Mouse (Mus musculus): ENCODE results near the gene Fbxw10. TPM values are rescaled to one million over a fixed set of nuclear protein-coding genes. Genes with fewer than 3 reads are reported as not detected.

Gene Fbxw10
- polyA plus RNA-seq (2016; fragmentation: Nextera tagmentation; extraction: Ambion mirVana), result 0.36 and 0.41 TPM in 2 replicates

- Histone ChIP-seq H3K36me3 (no peaks in the 10 kb centered on the region), H3K9me3 (no peaks in the 10 kb centered on the region), H3K27ac (peak within 1 kb of the TSS; percentile 81), H3K4me3 (peak within 1 kb of the TSS; percentile 40), H3K27me3 (ENCODE audit: insufficient read depth, poor library complexity, severe bottlenecking) (peaks cover 5% of the 10 kb centered on the region; the same call in 1 of the 2 replicates), H3K4me1 (replicated peaks) (peaks cover 22% of the 10 kb centered on the region)
- WGBS, result 28% methylated on average over 12 of the region's 12 CpGs
- peak; percentile 18 for DNase-seq (ENCODE audit: low spot score)
Measured at GRCm38 (mm10) chr11:62846961-62847654, at the start of gene Fbxw10. Gene Fbxw10 (plus strand): TSS chr11:62847069.

- no peaks in the 10 kb centered on the region for H3K4me1 ChIP-seq (replicated peaks)
- no peaks in the 10 kb centered on the region for H3K27me3 ChIP-seq (ENCODE audit: insufficient read depth, poor library complexity, severe bottlenecking)
- no peak overlapping the region for H3K4me3 ChIP-seq
- no peak for DNase-seq (ENCODE audit: low spot score)
- peaks cover 6% of the 10 kb centered on the region for H3K9me3 ChIP-seq
- WGBS, result 52% methylated on average over 13 of the region's 13 CpGs
- no peaks in the 10 kb centered on the region for H3K36me3 ChIP-seq
- H3K27ac ChIP-seq, result no peak overlapping the region
Measured at GRCm38 (mm10) chr11:62804119-62804518, 42.8 kb upstream of the Fbxw10 start.

- H3K27me3 ChIP-seq (ENCODE audit: insufficient read depth, poor library complexity, severe bottlenecking), result no peaks in the 10 kb centered on the region
- 87% methylated on average over 2 of the region's 2 CpGs for WGBS
Measured at GRCm38 (mm10) chr11:62807965-62808364, 38.9 kb upstream of the Fbxw10 start.

GRCm38 (mm10) chr11:62809201-62809600 is 37.7 kb upstream of the Fbxw10 start:
- H3K9me3 ChIP-seq, result peaks cover 5% of the 10 kb centered on the region
- H3K4me1 ChIP-seq (replicated peaks), result no peaks in the 10 kb centered on the region
- DNase-seq (ENCODE audit: low spot score), result no peak
- no peaks in the 10 kb centered on the region for H3K36me3 ChIP-seq
- H3K27me3 ChIP-seq (ENCODE audit: insufficient read depth, poor library complexity, severe bottlenecking), result 0 out of 2 replicates have a peak, but pooled peaks cover 4% of the 10 kb centered on the region
- WGBS, result 74% methylated on average over 4 of the region's 4 CpGs
- H3K4me3 ChIP-seq, result no peak overlapping the region
- H3K27ac ChIP-seq, result no peak overlapping the region

More at GRCm38 (mm10) chr11:62807965-62808364, 38.9 kb upstream of the Fbxw10 start:
- Histone ChIP-seq H3K9me3 (peaks cover 5% of the 10 kb centered on the region), H3K27ac (no peak overlapping the region), H3K4me1 (replicated peaks) (no peaks in the 10 kb centered on the region), H3K36me3 (no peaks in the 10 kb centered on the region), H3K4me3 (no peak overlapping the region)
- no peak for DNase-seq (ENCODE audit: low spot score)

- H3K9me3 ChIP-seq, result no peaks in the 10 kb centered on the region
- no peaks in the 10 kb centered on the region for H3K4me1 ChIP-seq (replicated peaks)
- no peaks in the 10 kb centered on the region for H3K36me3 ChIP-seq
- no peak overlapping the region for H3K4me3 ChIP-seq
- 89% methylated on average over 6 of the region's 6 CpGs for WGBS
- DNase-seq (ENCODE audit: low spot score), result no peak
- no peak overlapping the region for H3K27ac ChIP-seq
- H3K27me3 ChIP-seq (ENCODE audit: insufficient read depth, poor library complexity, severe bottlenecking), result 0 out of 2 replicates have a peak, but pooled peaks cover 4% of the 10 kb centered on the region
Measured at GRCm38 (mm10) chr11:62812268-62812667, 34.6 kb upstream of the Fbxw10 start.

GRCm38 (mm10) chr11:62813497-62813896 is 33.4 kb upstream of the Fbxw10 start:
- Histone ChIP-seq H3K36me3 (no peaks in the 10 kb centered on the region), H3K4me1 (replicated peaks) (no peaks in the 10 kb centered on the region), H3K27me3 (ENCODE audit: insufficient read depth, poor library complexity, severe bottlenecking) (0 out of 2 replicates have a peak, but pooled peaks cover 4% of the 10 kb centered on the region), H3K4me3 (no peak overlapping the region), H3K27ac (no peak overlapping the region), H3K9me3 (no peaks in the 10 kb centered on the region)
- WGBS, result 70% methylated on average over 1 of the region's 1 CpGs
- DNase-seq (ENCODE audit: low spot score), result no peak

GRCm38 (mm10) chr11:62813970-62814624 is 32.8 kb upstream of the Fbxw10 start:
- DNase-seq (ENCODE audit: low spot score), result no peak
- H3K4me1 ChIP-seq (replicated peaks), result no peaks in the 10 kb centered on the region
- H3K4me3 ChIP-seq, result no peak overlapping the region
- no peaks in the 10 kb centered on the region for H3K36me3 ChIP-seq
- 0 out of 2 replicates have a peak, but pooled peaks cover 4% of the 10 kb centered on the region for H3K27me3 ChIP-seq (ENCODE audit: insufficient read depth, poor library complexity, severe bottlenecking)
- 67% methylated on average over 6 of the region's 6 CpGs for WGBS
- no peaks in the 10 kb centered on the region for H3K9me3 ChIP-seq
- no peak overlapping the region for H3K27ac ChIP-seq

- Histone ChIP-seq H3K27ac (no peak overlapping the region), H3K4me3 (no peak overlapping the region), H3K4me1 (replicated peaks) (peaks cover 3% of the 10 kb centered on the region; the same call in 1 of the 2 replicates), H3K27me3 (ENCODE audit: insufficient read depth, poor library complexity, severe bottlenecking) (0 out of 2 replicates have a peak, but pooled peaks cover 4% of the 10 kb centered on the region), H3K36me3 (no peaks in the 10 kb centered on the region), H3K9me3 (no peaks in the 10 kb centered on the region)
- no peak for DNase-seq (ENCODE audit: low spot score)
- WGBS, result 70% methylated on average over 4 of the region's 4 CpGs
Measured at GRCm38 (mm10) chr11:62814625-62815024, 32.2 kb upstream of the Fbxw10 start.

- Histone ChIP-seq H3K36me3 (no peaks in the 10 kb centered on the region), H3K9me3 (no peaks in the 10 kb centered on the region), H3K27ac (no peak overlapping the region), H3K27me3 (ENCODE audit: insufficient read depth, poor library complexity, severe bottlenecking) (0 out of 2 replicates have a peak, but pooled peaks cover 4% of the 10 kb centered on the region), H3K4me3 (no peak overlapping the region), H3K4me1 (replicated peaks) (peaks cover 11% of the 10 kb centered on the region)
- WGBS, result 76% methylated on average over 1 of the region's 1 CpGs
- DNase-seq (ENCODE audit: low spot score), result no peak
Measured at GRCm38 (mm10) chr11:62815438-62815837, 31.4 kb upstream of the Fbxw10 start.

GRCm38 (mm10) chr11:62816591-62816990 is 30.3 kb upstream of the Fbxw10 start:
- peaks cover 20% of the 10 kb centered on the region for H3K4me1 ChIP-seq (replicated peaks)
- DNase-seq (ENCODE audit: low spot score), result no peak
- H3K36me3 ChIP-seq, result no peaks in the 10 kb centered on the region
- H3K4me3 ChIP-seq, result no peak overlapping the region
- 0 out of 2 replicates have a peak, but pooled peaks cover 8% of the 10 kb centered on the region for H3K27me3 ChIP-seq (ENCODE audit: insufficient read depth, poor library complexity, severe bottlenecking)
- no peaks in the 10 kb centered on the region for H3K9me3 ChIP-seq
- no peak overlapping the region for H3K27ac ChIP-seq
- WGBS, result 85% methylated on average over 6 of the region's 6 CpGs

- Histone ChIP-seq H3K4me1 (replicated peaks) (peaks cover 24% of the 10 kb centered on the region), H3K27me3 (ENCODE audit: insufficient read depth, poor library complexity, severe bottlenecking) (0 out of 2 replicates have a peak, but pooled peaks cover 5% of the 10 kb centered on the region), H3K27ac (peak overlapping the region; percentile 84), H3K36me3 (no peaks in the 10 kb centered on the region), H3K4me3 (no peak overlapping the region), H3K9me3 (no peaks in the 10 kb centered on the region)
- DNase-seq (ENCODE audit: low spot score), result no peak
- 90% methylated on average over 8 of the region's 8 CpGs for WGBS
Measured at GRCm38 (mm10) chr11:62819059-62819686, 27.7 kb upstream of the Fbxw10 start.

- Histone ChIP-seq H3K9me3 (no peaks in the 10 kb centered on the region), H3K36me3 (no peaks in the 10 kb centered on the region), H3K4me1 (replicated peaks) (peaks cover 24% of the 10 kb centered on the region), H3K4me3 (peak within 1 kb of the TSS; percentile 50), H3K27me3 (ENCODE audit: insufficient read depth, poor library complexity, severe bottlenecking) (0 out of 2 replicates have a peak, but pooled peaks cover 4% of the 10 kb centered on the region), H3K27ac (peak within 1 kb of the TSS; percentile 84)
- peak; percentile 59 for DNase-seq (ENCODE audit: low spot score)
- WGBS, result 15% methylated on average over 15 of the region's 15 CpGs
Measured at GRCm38 (mm10) chr11:62820059-62820541, 26.8 kb upstream of the Fbxw10 start, which contains the start of gene Trim16. Gene Trim16 (plus strand): TSS chr11:62820231.

All from hindbrain, embryonic 10.5 days (tissue).